15 mouse cellular contexts compared by ENCODE assay signal in the genomic region with DNA sequence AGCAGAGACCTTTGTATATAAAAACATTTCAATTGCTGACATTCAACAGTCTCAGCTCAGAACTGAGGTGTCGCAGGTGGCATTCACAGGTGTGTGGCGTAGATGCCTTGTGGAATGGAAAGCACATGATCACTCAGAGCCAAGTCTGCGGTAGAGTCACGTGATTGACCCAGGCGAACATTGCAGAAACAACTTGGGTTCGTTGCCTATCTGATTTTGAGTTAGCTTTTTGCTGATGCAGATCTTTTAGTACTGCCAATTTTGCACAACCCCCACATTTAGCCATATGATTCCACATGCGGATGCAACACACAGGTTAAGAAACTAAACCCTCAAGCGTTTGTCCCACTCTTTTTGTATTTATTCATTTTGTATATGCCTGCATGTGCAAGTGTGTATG.
"Had no signal": no experiment of that assay in that cellular context is flagged by ENCODE, and none has a peak within 500 bp of the region (broad histone marks: within the 10 kb centered on the region; RNA-seq: fewer than 3 reads in every experiment).

No protein-coding gene starts in this region.

- DNase-seq: kidney, adult 18-20 months; kidney, adult 9 months; kidney, postnatal 14 days; kidney, postnatal 4 days; layer of hippocampus, adult 9-11 months; liver; liver, embryonic 13.5 days; lung, postnatal 10 days; lung, postnatal 36 days; retina, postnatal 1 day; right cerebral cortex, postnatal 25 days; spleen, adult 18-20 months had no signal

- ATAC-seq: intestine, embryonic 16.5 days; midbrain, embryonic 13.5 days; midbrain, embryonic 16.5 days had no signal
